Mouse (Mus musculus): ENCODE measurements around the gene Gm6993. TPM values are rescaled to one million over a fixed set of nuclear protein-coding genes. Genes with fewer than 3 reads are reported as not detected.

The Gm6993 gene
- polyA plus RNA-seq, 1 experiment = not detected

DNA sequence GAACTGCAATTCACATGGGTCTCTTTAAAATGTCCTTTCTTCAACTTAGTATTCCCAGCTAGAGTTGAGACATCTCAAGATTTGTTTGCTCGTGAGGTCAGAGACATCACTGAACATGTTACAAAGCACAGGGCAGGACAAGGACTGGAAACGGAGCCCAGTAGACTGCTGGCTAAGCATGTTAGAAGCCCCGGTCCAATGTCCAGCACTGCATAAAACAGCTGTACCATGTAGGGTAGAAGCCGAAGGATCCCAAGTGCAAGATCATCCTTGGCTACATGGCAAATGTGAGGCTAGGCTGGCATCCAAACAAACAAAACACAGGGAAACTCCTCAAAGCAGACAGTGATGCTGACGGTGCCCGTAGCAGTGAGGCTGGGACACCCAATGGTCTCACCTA, 5.6 kb upstream of the Gm6993 start:
- WGBS = 79% methylated on average over 6 of the region's 6 CpGs
- Histone ChIP-seq H3K4me3 (replicated peaks; ENCODE audit: extremely low read depth, low read depth, low read length) (no peak overlapping the region), H3K4me1 (ENCODE audit: control insufficient read depth, insufficient read depth, low read length) (no peaks in the 10 kb centered on the region)
- no peak for DNase-seq
- no peak for TF ChIP-seq POLR2A (IDR thresholded peaks at IDR 0.05; ENCODE audit: borderline replicate concordance, extremely low read depth, low read depth, low read length)
- no peak for TF ChIP-seq CTCF (IDR thresholded peaks at IDR 0.05; ENCODE audit: insufficient read depth, low read length)

DNA sequence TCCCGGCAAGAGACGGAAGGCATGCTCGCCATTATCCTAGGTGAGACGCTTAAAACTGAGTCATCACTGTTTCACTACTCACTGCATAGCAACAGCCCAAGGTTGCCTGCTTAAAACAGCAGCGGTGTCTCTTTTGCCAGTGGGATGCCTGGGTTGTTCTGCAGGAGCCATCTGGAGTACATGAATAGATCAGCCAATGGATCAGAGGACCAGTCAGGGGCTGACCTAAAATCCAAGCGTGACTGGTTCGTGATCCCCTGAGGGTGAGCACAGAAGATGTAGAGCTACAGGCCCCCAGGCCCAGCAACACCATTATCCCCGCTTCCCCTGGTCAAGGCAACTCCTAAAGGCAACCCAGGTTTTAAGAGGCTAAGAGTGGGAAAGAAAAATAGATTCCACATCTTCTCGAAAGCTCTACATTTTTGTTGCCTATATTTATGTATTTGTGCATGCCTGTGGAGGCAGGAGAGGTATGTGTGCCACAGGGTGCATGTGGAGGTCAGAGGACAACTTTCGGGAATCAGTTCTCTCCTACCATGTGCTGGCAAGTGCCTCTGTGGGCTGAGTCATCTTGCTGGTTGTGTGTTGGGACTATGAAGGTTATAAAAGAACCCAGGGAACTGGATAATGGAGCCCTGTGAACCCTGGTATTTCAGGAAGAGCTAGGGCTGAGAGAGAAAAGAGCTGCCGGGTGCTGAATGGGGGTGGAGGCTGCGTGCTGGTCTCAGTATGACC, 3.5 kb upstream of the Gm6993 start:
- DNase-seq = no peak
- WGBS = 71% methylated on average over 12 of the region's 12 CpGs
- H3K4me1 ChIP-seq (ENCODE audit: control insufficient read depth, insufficient read depth, low read length) = no peaks in the 10 kb centered on the region
- no peak overlapping the region for H3K4me3 ChIP-seq (replicated peaks; ENCODE audit: extremely low read depth, low read depth, low read length)
- TF ChIP-seq POLR2A (IDR thresholded peaks at IDR 0.05; ENCODE audit: borderline replicate concordance, extremely low read depth, low read depth, low read length) (no peak), CTCF (IDR thresholded peaks at IDR 0.05; ENCODE audit: insufficient read depth, low read length) (no peak)

DNA sequence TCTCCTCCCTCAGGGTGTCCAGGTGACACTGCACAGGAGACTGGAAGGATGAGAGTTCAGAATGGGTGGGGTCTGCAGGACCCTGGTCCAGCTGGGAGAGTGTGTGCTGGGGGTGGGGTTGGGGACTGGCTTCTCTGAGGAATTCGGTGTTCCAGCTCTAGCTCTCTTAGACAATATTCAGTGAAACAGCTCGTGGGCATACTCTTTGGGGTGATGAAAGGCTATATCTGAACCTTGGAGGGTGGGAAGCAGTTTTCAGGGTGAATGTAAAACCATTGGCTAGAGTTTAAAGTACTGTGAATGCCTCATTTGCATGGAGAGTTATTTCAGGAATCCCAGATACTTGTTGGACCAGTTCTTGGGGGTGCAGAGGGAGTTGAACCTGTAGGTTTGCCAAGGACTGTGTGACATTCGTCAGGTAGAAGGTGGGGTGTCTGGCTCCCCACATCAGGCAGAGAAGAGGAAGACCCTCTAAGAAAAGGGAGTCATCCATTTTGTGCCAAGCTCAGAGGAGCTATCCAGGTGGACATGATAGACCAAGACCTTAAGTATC, 1.5 kb upstream of the Gm6993 start:
- H3K4me1 ChIP-seq (ENCODE audit: control insufficient read depth, insufficient read depth, low read length) = no peaks in the 10 kb centered on the region
- 65% methylated on average over 3 of the region's 3 CpGs for WGBS
- no peak for TF ChIP-seq POLR2A (IDR thresholded peaks at IDR 0.05; ENCODE audit: borderline replicate concordance, extremely low read depth, low read depth, low read length)
- TF ChIP-seq CTCF (IDR thresholded peaks at IDR 0.05; ENCODE audit: insufficient read depth, low read length) = no peak
- no peak overlapping the region for H3K4me3 ChIP-seq (replicated peaks; ENCODE audit: extremely low read depth, low read depth, low read length)
- no peak for DNase-seq

DNA sequence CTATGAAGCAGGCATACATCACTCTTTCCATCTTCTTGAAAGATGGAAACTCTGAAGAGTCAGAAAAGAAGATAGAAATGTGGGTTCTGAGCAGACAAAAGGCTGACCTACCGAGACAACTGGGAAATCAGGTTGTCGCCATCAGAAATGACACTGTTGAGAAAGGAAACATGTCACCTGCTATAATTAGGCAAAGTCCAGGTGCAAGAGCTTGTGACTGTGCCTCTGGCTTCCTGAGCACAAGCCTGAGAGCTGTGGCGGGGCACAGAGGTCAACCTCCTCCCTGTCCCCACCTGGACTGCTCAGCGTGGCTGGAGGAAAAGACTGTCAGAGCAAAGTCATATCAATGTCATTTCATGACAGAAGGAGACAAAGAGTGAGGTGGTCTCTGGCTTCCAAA, 772 bp upstream of the Gm6993 start:
- H3K4me1 ChIP-seq (ENCODE audit: control insufficient read depth, insufficient read depth, low read length) = no peaks in the 10 kb centered on the region
- TF ChIP-seq CTCF (IDR thresholded peaks at IDR 0.05; ENCODE audit: insufficient read depth, low read length) (no peak), POLR2A (IDR thresholded peaks at IDR 0.05; ENCODE audit: borderline replicate concordance, extremely low read depth, low read depth, low read length) (no peak)
- no peak overlapping the region for H3K4me3 ChIP-seq (replicated peaks; ENCODE audit: extremely low read depth, low read depth, low read length)
- 60% methylated on average over 4 of the region's 4 CpGs for WGBS
- DNase-seq = no peak

DNA sequence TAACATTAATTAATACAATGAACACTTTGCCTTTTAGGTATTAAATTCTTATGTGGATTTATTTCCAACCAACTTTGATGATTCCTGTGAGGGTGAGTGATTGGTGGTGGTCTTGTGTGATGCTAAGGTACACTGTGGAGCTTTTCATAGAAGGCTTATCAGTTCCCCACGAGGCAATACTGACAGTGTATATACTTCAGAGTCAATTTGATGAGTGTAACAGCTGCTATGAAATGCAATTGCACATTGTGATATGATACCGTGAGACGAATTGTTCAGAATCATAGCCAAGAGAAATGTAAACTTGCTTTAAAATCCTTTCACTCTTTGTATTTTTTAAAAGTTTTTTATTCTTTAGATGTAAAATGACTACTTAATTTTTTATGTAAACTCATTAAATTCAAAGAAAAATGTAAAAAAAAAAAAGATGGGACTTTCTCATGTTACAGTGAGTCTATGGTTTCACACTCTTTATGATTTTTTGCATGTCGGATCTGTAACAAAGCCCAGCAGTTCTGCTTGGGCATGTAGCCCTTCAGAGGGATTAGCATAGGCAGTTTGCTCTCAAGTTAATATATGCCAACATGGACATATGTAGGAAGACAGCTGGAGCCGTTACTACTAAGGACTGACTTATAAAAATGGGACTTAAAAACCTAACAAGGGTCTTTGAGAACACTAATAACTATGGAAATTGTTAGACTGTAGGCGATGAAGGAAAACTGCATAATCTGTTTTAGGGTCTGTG, 1.2 kb downstream of the Gm6993 start:
- DNase-seq = no peak
- 75% methylated on average over 6 of the region's 6 CpGs for WGBS
- no peak overlapping the region for H3K4me3 ChIP-seq (replicated peaks; ENCODE audit: extremely low read depth, low read depth, low read length)
- H3K4me1 ChIP-seq (ENCODE audit: control insufficient read depth, insufficient read depth, low read length) = no peaks in the 10 kb centered on the region
- TF ChIP-seq CTCF (IDR thresholded peaks at IDR 0.05; ENCODE audit: insufficient read depth, low read length) (no peak), POLR2A (IDR thresholded peaks at IDR 0.05; ENCODE audit: borderline replicate concordance, extremely low read depth, low read depth, low read length) (no peak)

DNA sequence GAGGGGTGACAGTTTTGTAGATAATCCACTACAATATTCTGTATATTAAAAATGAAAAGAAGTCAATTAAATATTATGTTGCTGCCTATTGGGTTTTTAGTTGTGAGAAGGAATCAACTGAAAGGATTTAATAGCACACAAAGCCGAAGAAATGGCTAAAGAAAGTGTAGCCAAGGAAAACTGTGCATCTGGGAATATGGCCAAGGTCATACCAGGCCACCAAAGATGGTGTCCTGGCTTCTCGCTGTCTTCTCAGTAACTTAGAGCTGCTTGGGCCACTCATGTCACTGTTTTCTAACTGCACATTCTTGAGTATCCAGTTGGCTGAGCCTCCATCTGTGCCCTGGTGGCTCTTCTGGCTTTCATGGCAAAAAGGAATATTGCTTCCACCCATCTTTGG, 3.4 kb downstream of the Gm6993 start:
- DNase-seq = no peak
- Histone ChIP-seq H3K4me1 (ENCODE audit: control insufficient read depth, insufficient read depth, low read length) (no peaks in the 10 kb centered on the region), H3K4me3 (replicated peaks; ENCODE audit: extremely low read depth, low read depth, low read length) (no peak overlapping the region)
- WGBS = 52% methylated on average over 2 of the region's 2 CpGs
- TF ChIP-seq POLR2A (IDR thresholded peaks at IDR 0.05; ENCODE audit: borderline replicate concordance, extremely low read depth, low read depth, low read length) (no peak), CTCF (IDR thresholded peaks at IDR 0.05; ENCODE audit: insufficient read depth, low read length) (no peak)

DNA sequence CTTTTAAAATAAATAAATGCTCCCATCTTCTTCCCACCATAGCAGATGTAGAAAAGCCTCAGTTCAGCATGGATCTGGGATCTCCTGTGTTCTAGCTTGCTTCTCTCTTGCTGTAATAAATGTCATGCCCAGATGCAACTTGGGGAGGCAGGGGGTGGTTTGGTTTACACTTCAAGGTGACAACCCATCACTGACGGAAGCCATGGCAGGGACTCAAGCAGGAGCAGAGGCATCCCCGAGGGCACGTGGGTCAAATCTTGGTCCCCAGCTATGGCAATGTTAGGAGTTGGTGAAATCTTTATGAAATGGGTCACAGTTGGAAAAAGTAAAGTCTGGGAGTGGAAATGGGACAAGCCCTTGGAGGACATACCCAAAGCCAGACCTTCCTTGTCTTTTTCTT, 4.1 kb downstream of the Gm6993 start:
- no peak for DNase-seq
- TF ChIP-seq POLR2A (IDR thresholded peaks at IDR 0.05; ENCODE audit: borderline replicate concordance, extremely low read depth, low read depth, low read length) (no peak), CTCF (IDR thresholded peaks at IDR 0.05; ENCODE audit: insufficient read depth, low read length) (no peak)
- Histone ChIP-seq H3K4me3 (replicated peaks; ENCODE audit: extremely low read depth, low read depth, low read length) (no peak overlapping the region), H3K4me1 (ENCODE audit: control insufficient read depth, insufficient read depth, low read length) (no peaks in the 10 kb centered on the region)
- 85% methylated on average over 3 of the region's 3 CpGs for WGBS

DNA sequence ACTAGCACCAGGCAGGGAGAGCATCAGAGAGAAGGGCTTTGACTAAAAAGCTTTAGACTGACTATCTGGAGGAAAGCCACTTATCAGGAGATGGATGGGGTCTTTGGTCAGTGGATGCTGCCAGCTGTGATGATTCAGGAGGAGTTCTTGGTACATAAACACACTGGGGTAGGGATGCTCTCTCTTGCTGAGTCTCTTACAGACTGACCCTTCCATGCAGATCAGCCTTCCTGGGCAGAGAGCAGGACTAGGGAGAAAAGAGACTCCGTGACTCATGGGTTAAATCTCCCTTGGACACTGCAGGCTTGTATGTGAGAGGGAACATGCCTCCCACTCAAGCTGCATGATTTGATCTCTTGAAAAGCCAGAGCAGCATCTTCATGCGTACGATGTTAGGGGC, 5.6 kb downstream of the Gm6993 start:
- H3K4me1 ChIP-seq (ENCODE audit: control insufficient read depth, insufficient read depth, low read length) = no peaks in the 10 kb centered on the region
- WGBS = 85% methylated on average over 3 of the region's 3 CpGs
- TF ChIP-seq POLR2A (IDR thresholded peaks at IDR 0.05; ENCODE audit: borderline replicate concordance, extremely low read depth, low read depth, low read length) (no peak), CTCF (IDR thresholded peaks at IDR 0.05; ENCODE audit: insufficient read depth, low read length) (no peak)
- no peak overlapping the region for H3K4me3 ChIP-seq (replicated peaks; ENCODE audit: extremely low read depth, low read depth, low read length)
- no peak for DNase-seq

DNA sequence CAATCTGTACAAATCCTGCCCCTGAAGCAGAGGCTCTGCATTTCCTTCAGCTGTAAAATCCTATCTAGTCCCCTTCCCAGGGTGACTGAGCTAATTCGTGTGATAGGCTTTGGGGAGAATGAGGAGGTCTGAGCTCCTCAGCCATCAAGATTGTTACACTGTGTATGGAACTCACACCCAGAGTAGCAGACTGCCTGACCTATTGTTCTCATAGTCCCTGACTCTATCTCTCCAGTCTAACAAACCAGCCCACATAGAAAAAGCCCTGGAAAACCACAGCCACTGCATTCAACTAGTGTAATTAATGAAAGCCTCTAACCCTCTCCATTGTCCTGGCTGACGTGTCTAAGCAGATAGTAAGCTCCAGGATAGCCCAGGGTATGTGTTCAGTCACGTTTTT, 6.0 kb downstream of the Gm6993 start:
- WGBS = 72% methylated on average over 3 of the region's 3 CpGs
- Histone ChIP-seq H3K4me3 (replicated peaks; ENCODE audit: extremely low read depth, low read depth, low read length) (no peak overlapping the region), H3K4me1 (ENCODE audit: control insufficient read depth, insufficient read depth, low read length) (no peaks in the 10 kb centered on the region)
- DNase-seq = no peak
- no peak for TF ChIP-seq POLR2A (IDR thresholded peaks at IDR 0.05; ENCODE audit: borderline replicate concordance, extremely low read depth, low read depth, low read length)
- TF ChIP-seq CTCF (IDR thresholded peaks at IDR 0.05; ENCODE audit: insufficient read depth, low read length) = no peak

Data from lung, adult 2 months (tissue).